Mouse (Mus musculus) C2C12 (cell line): Measurements from ENCODE around the gene Cchcr1. TPM values are rescaled to one million over a fixed set of nuclear protein-coding genes. Genes with fewer than 3 reads are reported as not detected.

ENCODE experiments used
- H3K27me3 ChIP-seq: one replicate; pipeline ENCODE4 v1.6.1; 2011; ENCODE audit not compliant: control insufficient read depth, insufficient read depth, insufficient read length
- H3K36me3 ChIP-seq: one replicate; pipeline ENCODE4 v1.6.1; 2011; ENCODE audit not compliant: control insufficient read depth, insufficient read depth
- H3K4me3 ChIP-seq: one replicate; pipeline ENCODE4 v1.5.1; 2011; ENCODE audit warnings: mild to moderate bottlenecking, control low read depth; ENCODE audit not compliant: poor library complexity, insufficient read depth, severe bottlenecking
- H3K79me2 ChIP-seq: one replicate; pipeline ENCODE4 v1.6.1; 2011; ENCODE audit not compliant: control insufficient read depth, insufficient read depth
- H3K79me3 ChIP-seq: one replicate; pipeline ENCODE4 v1.6.1; 2011; ENCODE audit warnings: low read depth, control low read depth
- H3ac ChIP-seq: one replicate; pipeline ENCODE3; 2011; ENCODE audit warnings: low read depth; ENCODE audit not compliant: control insufficient read depth, insufficient read length
- CEBPB ChIP-seq: IDR thresholded peaks from one replicate; pipeline ENCODE4 v1.6.1; 2011; ENCODE audit warnings: low read depth, mild to moderate bottlenecking, control low read depth, moderate library complexity
- CTCF ChIP-seq: IDR thresholded peaks from one replicate; pipeline ENCODE4 v1.5.1; 2011; ENCODE audit not compliant: control insufficient read depth, insufficient read depth, insufficient read length
- FOSL1 ChIP-seq: IDR thresholded peaks from one replicate; pipeline ENCODE4 v1.8.0; 2011; ENCODE audit warnings: mild to moderate bottlenecking, low read length; ENCODE audit not compliant: poor library complexity, insufficient read depth, severe bottlenecking
- MAX ChIP-seq: IDR thresholded peaks from one replicate; pipeline ENCODE4 v1.6.1; 2011; ENCODE audit warnings: mild to moderate bottlenecking, control low read depth
- MYOD1 ChIP-seq: IDR thresholded peaks from one replicate; pipeline ENCODE4 v1.6.1; 2011; ENCODE audit warnings: low read depth; ENCODE audit not compliant: control insufficient read depth, insufficient read length
- MYOG ChIP-seq: IDR thresholded peaks from one replicate; pipeline ENCODE4 v1.6.1; 2011; ENCODE audit not compliant: control insufficient read depth, insufficient read length; ENCODE audit errors: extremely low read depth
- USF1 ChIP-seq: IDR thresholded peaks from one replicate; pipeline ENCODE4 v1.6.1; 2011; ENCODE audit warnings: low read depth, mild to moderate bottlenecking, control low read depth, moderate library complexity
- polyA plus RNA-seq: library from polyadenylated mRNA; unstranded; fragments of >200 nt; fragmentation: generic; extraction: Trizol; gene quantifications from one replicate; pipeline ENCODE4 v1.2.1, GENCODE M21; 2012; ENCODE audit warnings: missing spikeins

Cchcr1 gene
- polyA plus RNA-seq, 1 experiment: 15.9 TPM

DNA sequence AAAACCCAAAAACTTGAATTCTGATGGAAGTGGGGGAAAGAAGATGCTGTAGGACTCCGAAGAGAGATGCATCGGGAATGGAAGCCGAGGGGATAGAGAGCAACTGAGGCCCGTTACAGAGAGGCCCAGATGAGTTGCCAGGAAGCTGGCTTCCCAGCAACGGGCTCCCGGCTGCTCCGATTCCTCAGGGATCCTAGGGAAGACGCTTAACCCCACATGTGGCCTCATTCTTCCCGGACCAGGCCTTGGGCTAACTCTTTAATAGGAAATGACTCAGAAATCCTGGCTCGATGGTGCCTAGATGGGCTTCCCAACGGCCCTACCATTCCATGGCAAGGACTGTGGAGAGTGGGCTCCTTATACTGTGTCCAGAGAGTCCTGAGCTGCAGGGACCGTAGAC lies 626 bp downstream of the Cchcr1 start:
- Histone ChIP-seq H3ac (peak overlapping the region; percentile 65), H3K79me2 (peaks cover 33% of the 10 kb centered on the region), H3K27me3 (no peaks in the 10 kb centered on the region), H3K4me3 (peak overlapping the region; percentile 76), H3K36me3 (peaks cover 22% of the 10 kb centered on the region), H3K79me3 (peaks cover 12% of the 10 kb centered on the region)
- TF ChIP-seq FOSL1: no peak

DNA sequence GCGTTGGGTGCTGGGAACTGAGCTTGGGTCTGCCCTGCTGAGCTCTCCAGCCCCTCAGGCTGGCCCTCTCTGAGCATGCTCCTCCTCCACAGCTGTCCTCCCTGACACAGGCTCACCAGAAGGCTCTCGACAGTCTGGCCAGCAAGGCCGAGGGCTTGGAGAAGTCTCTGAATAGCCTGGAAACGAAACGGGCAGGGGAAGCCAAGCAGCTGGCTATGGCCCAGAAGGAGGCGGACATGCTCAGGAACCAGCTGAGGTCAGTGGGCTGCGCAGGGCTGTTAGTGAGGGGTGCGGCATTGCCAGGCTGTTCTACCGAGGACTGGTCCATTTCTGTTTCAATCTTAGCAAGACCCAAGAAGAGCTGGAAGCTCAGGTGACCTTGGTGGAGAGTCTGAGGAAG lies 7.5 kb downstream of the Cchcr1 start:
- Histone ChIP-seq H3ac (no peak overlapping the region), H3K27me3 (no peaks in the 10 kb centered on the region), H3K79me3 (no peaks in the 10 kb centered on the region), H3K36me3 (peaks cover 25% of the 10 kb centered on the region), H3K79me2 (no peaks in the 10 kb centered on the region), H3K4me3 (no peak overlapping the region)
- TF ChIP-seq CEBPB (no peak), USF1 (no peak), FOSL1 (no peak), MAX (no peak), MYOG (no peak), CTCF (no peak), MYOD1 (no peak)

DNA sequence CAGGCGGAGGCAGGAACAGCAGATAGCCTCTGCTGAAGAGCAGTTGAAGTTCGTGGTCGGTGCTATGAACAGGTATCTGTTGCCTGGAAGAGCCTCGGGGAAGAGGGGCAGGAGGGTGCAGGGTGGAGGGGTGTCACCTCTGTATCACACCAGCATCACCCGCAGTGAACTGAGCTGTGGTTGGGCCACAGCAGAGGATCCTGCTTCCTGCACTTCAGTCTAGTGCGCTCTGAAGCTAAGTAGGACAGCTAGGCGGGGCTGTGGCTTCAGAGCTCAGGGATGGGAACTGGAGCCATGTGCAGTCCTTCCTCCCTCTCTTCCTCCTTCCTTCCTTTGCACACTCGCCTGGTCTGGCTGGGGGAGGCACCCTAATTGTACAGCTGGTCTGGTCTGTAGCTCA lies 9.7 kb downstream of the Cchcr1 start:
- TF ChIP-seq CTCF (no peak), CEBPB (no peak), MAX (no peak), FOSL1 (no peak), MYOG (no peak), USF1 (no peak), MYOD1 (no peak)
- Histone ChIP-seq H3K36me3 (peaks cover 29% of the 10 kb centered on the region), H3K79me2 (no peaks in the 10 kb centered on the region), H3K27me3 (no peaks in the 10 kb centered on the region), H3K79me3 (no peaks in the 10 kb centered on the region), H3ac (no peak overlapping the region), H3K4me3 (no peak overlapping the region)

DNA sequence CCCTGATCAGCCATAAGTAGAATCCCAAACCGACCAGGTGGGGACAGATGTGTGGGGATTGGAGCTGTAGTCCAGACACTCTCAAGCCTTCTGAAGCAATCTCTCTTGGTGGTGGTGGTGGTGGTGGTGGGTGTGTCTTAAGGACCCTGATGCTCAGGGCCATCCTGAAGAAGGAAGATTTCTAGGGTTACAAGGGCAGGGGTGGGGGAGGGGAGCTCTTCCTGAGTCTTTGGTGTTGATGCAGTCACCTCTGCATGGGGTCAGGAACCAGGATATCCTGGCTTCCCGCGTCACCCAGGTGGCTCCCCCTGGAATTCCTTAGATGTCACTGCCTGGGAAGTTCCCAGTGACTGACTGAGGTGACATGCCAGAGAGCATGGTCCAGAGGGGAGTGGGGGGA lies 15.5 kb downstream of the Cchcr1 start:
- H3ac ChIP-seq: no peak overlapping the region
- H3K27me3 ChIP-seq: no peaks in the 10 kb centered on the region
- TF ChIP-seq MYOG (no peak), MAX (no peak), CEBPB (no peak), USF1 (no peak), CTCF (no peak), FOSL1 (no peak), MYOD1 (no peak)
- H3K79me2 ChIP-seq: no peaks in the 10 kb centered on the region
- no peak overlapping the region for H3K4me3 ChIP-seq
- no peaks in the 10 kb centered on the region for H3K79me3 ChIP-seq
- peaks cover 4% of the 10 kb centered on the region for H3K36me3 ChIP-seq

DNA sequence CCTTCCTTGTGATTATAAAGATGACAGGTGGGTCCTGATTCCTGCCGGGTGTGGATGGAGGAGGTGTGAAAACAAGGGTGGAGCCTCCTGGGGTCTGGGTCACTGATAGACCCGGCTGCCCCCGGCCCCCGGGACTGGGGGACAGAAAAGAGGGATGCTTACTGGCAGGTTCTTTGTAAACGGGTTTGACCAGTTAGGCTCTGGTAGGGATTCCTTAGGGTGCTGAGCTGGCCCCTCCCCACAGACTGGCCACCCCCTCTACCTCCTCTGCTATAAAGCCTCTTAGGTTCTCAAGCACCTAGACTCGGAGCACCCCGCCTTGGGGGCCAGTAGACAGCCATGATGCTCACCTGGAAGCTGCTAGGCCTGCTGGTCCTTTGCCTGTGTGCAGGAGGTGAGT lies 16.0 kb downstream of the Cchcr1 start, which contains the start of gene Psors1c2:
Gene Psors1c2, plus strand, starts transcription at position 301 of the 400 bp plus-strand sequence.
- Histone ChIP-seq H3K4me3 (no peak within 1 kb of the TSS), H3K79me3 (no peaks in the 10 kb centered on the region), H3K36me3 (peaks cover 4% of the 10 kb centered on the region), H3ac (no peak within 1 kb of the TSS), H3K79me2 (no peaks in the 10 kb centered on the region), H3K27me3 (no peaks in the 10 kb centered on the region)
- TF ChIP-seq MYOG: no peak

DNA sequence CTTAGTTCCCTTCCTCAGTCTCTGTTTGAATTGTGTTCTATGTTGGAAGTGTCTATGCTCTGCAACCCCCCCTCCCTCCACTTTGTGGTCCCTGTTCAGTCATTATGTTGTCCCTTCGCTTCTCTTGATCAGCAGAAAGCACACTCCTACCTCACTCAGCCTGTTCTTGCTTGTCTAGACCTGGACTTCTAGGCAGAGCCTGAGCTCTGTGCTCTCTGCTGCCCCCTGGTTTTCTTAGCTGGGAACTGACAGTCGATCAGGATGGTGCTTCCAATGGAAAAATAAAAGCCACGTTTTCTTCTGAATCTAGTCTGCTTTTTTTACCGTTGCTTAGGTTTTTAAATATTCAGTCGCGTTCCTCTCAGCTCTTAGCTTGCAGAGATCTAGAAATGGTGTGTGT lies 17.4 kb downstream of the Cchcr1 start:
- TF ChIP-seq CTCF: peak; percentile 66
- no peak for TF ChIP-seq FOSL1

DNA sequence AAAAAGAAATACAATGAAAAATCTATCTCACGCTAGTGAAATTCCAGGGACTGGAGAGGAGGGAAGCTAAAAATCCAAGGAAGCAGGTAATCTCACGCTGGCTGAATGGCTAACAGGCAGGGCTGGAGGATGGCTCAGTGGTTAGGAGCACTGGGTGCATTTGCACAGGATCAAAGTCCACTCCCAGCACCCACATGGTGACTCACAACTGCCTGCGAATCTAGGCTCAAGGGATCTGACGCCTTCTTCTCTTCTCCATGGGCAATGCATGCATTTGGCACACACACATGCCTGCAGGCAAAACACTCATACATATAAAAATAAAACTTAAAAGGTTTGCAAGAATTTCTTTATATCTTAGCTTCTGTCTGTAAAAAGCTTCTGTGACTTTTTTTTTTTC lies 20.5 kb downstream of the Cchcr1 start:
- no peaks in the 10 kb centered on the region for H3K36me3 ChIP-seq
- H3ac ChIP-seq: no peak overlapping the region
- no peaks in the 10 kb centered on the region for H3K79me3 ChIP-seq
- no peaks in the 10 kb centered on the region for H3K79me2 ChIP-seq
- H3K4me3 ChIP-seq: no peak overlapping the region
- TF ChIP-seq CTCF: no peak
- no peaks in the 10 kb centered on the region for H3K27me3 ChIP-seq

More for the DNA sequence above, 17.4 kb downstream of the Cchcr1 start:
- Histone ChIP-seq H3K36me3 (peaks cover 4% of the 10 kb centered on the region), H3K4me3 (no peak overlapping the region), H3K27me3 (no peaks in the 10 kb centered on the region), H3K79me2 (no peaks in the 10 kb centered on the region), H3ac (no peak overlapping the region), H3K79me3 (no peaks in the 10 kb centered on the region)
